Mouse (Mus musculus) cerebral cortex, adult 2 months (tissue): Measurements from ENCODE around the gene Tmod1.

Source experiments
- WGBS: fragments of 180-500 bp; shearing (Covaris S2); methylation state at CpG from one replicate; pipeline ENCODE4 v1.1.7; 2018; 5-methylcytosine and 5-hydroxymethylcytosine counted together

Gene Tmod1

GRCm38 (mm10) chr4:46038892-46039751, at the start of gene Tmod1:
Gene Tmod1, plus strand, starts transcription at chr4:46038935.
- under 1% methylated on average over 72 of the region's 72 CpGs for WGBS

- WGBS, result 67% methylated on average over 6 of the region's 6 CpGs
Measured at GRCm38 (mm10) chr4:45990427-45991135, 48.2 kb upstream of the Tmod1 start.

GRCm38 (mm10) chr4:45998536-45998935, 40.2 kb upstream of the Tmod1 start:
- 64% methylated on average over 4 of the region's 4 CpGs for WGBS

- whole genome bisulfite sequencing, result 80% methylated on average over 5 of the region's 5 CpGs
Measured at GRCm38 (mm10) chr4:46008142-46008793, 30.5 kb upstream of the Tmod1 start.

GRCm38 (mm10) chr4:46011698-46012097, 27.0 kb upstream of the Tmod1 start:
- 80% methylated on average over 2 of the region's 2 CpGs for WGBS

GRCm38 (mm10) chr4:46015605-46016004, 23.1 kb upstream of the Tmod1 start:
- 93% methylated on average over 1 of the region's 1 CpGs for WGBS

- WGBS, result 88% methylated on average over 3 of the region's 3 CpGs
Measured at GRCm38 (mm10) chr4:46023021-46023481, 15.7 kb upstream of the Tmod1 start.

GRCm38 (mm10) chr4:46025893-46026292, 12.8 kb upstream of the Tmod1 start:
- 67% methylated on average over 7 of the region's 7 CpGs for WGBS

GRCm38 (mm10) chr4:46028224-46028623, 10.5 kb upstream of the Tmod1 start:
- WGBS, result 71% methylated on average over 6 of the region's 6 CpGs

GRCm38 (mm10) chr4:46028781-46029180, 10.0 kb upstream of the Tmod1 start:
- WGBS, result 90% methylated on average over 4 of the region's 4 CpGs

GRCm38 (mm10) chr4:46029552-46029951, 9.2 kb upstream of the Tmod1 start:
- WGBS, result 56% methylated on average over 9 of the region's 9 CpGs

GRCm38 (mm10) chr4:46032448-46032847, 6.3 kb upstream of the Tmod1 start:
- WGBS, result 83% methylated on average over 9 of the region's 9 CpGs

GRCm38 (mm10) chr4:46033197-46033596, 5.5 kb upstream of the Tmod1 start:
- 97% methylated on average over 2 of the region's 2 CpGs for WGBS

GRCm38 (mm10) chr4:46038591-46038891, 194 bp upstream of the Tmod1 start:
- 4% methylated on average over 12 of the region's 12 CpGs for WGBS

- 18% methylated on average over 6 of the region's 6 CpGs for WGBS
Measured at GRCm38 (mm10) chr4:46039899-46040298, 1.2 kb downstream of the Tmod1 start.

GRCm38 (mm10) chr4:46040594-46041192, 2.0 kb downstream of the Tmod1 start:
- 11% methylated on average over 9 of the region's 9 CpGs for WGBS

GRCm38 (mm10) chr4:46041761-46042504, 3.2 kb downstream of the Tmod1 start:
- 69% methylated on average over 7 of the region's 7 CpGs for WGBS

- 77% methylated on average over 5 of the region's 5 CpGs for WGBS
Measured at GRCm38 (mm10) chr4:46042505-46042850, 3.7 kb downstream of the Tmod1 start.

- WGBS, result 75% methylated on average over 8 of the region's 8 CpGs
Measured at GRCm38 (mm10) chr4:46043361-46043760, 4.6 kb downstream of the Tmod1 start.

GRCm38 (mm10) chr4:46047971-46048370, 9.2 kb downstream of the Tmod1 start:
- 36% methylated on average over 4 of the region's 4 CpGs for WGBS

GRCm38 (mm10) chr4:46048418-46048817, 9.7 kb downstream of the Tmod1 start:
- WGBS, result 85% methylated on average over 7 of the region's 7 CpGs
